Mouse (Mus musculus) olfactory bulb, adult 2 months (tissue): ENCODE results near the gene Map10.

Experiments
- CTCF ChIP-seq: fragments of 200-500 bp; IDR thresholded peaks from 2 replicates; pipeline ENCODE4 v1.5.1; 2012; ENCODE audit warnings: low read depth, mild to moderate bottlenecking, low read length, moderate library complexity; ENCODE audit not compliant: insufficient read depth
- POLR2A ChIP-seq: fragments of 200-500 bp; IDR thresholded peaks from 2 replicates; pipeline ENCODE4 v1.6.1; 2012; ENCODE audit warnings: mild to moderate bottlenecking, low read depth, low read length, moderate library complexity; ENCODE audit not compliant: insufficient read depth

- TF ChIP-seq POLR2A, result no peak
- TF ChIP-seq CTCF, result no peak
Observed at GRCm38 (mm10) chr8:125678854-125679648, 9.4 kb downstream of the Map10 start.
